Mouse (Mus musculus) MEL (cell line): ENCODE measurements around the gene Mapt.

Source experiments
- POLR2A ChIP-seq, 2 experiments: IDR thresholded peaks; 2 replicates each; pipeline ENCODE4 v1.6.1; 2011 to 2012; ENCODE audit warnings: low read length in 2 of 2, mild to moderate bottlenecking in 2 of 2, control low read depth in 1 of 2, improper control_type of control experiment in 1 of 2, low read depth in 1 of 2, moderate library complexity in 1 of 2; ENCODE audit not compliant: control insufficient read depth in 1 of 2, insufficient read depth in 1 of 2, poor library complexity in 1 of 2
- TCF12 ChIP-seq: IDR thresholded peaks from 2 replicates; pipeline ENCODE4 v1.6.1; 2014; ENCODE audit warnings: low read depth, mild to moderate bottlenecking, inconsistent platforms, low read length, improper control_type of control experiment, moderate library complexity
- USF1 ChIP-seq: IDR thresholded peaks from 2 replicates; pipeline ENCODE4 v1.6.1; 2014; ENCODE audit warnings: low read depth, mild to moderate bottlenecking, inconsistent platforms, low read length, improper control_type of control experiment, moderate library complexity

GRCm38 (mm10) chr11:104322142-104322541 lies 91.0 kb downstream of the Mapt start:
- no peak for TF ChIP-seq TCF12
- no peak for TF ChIP-seq USF1
- TF ChIP-seq POLR2A (IDR thresholded peaks at IDR 0.05; ENCODE audit: control insufficient read depth in 1 of 2, insufficient read depth in 1 of 2, low read depth in 1 of 2, low read length in 2 of 2, poor library complexity in 1 of 2) = no peak
